Mouse (Mus musculus): ENCODE data around the gene Unc119.

The Unc119 gene

GRCm38 (mm10) chr11:78343381-78344327, at the start of gene Unc119:
Gene Unc119, plus strand, starts transcription at chr11:78343482.
- DNase-seq (ENCODE audit: low spot score), result peak; percentile 93

GRCm38 (mm10) chr11:78294585-78294984, 48.7 kb upstream of the Unc119 start:
- no peak for DNase-seq (ENCODE audit: low spot score)

GRCm38 (mm10) chr11:78300917-78301316, 42.4 kb upstream of the Unc119 start:
- no peak for DNase-seq (ENCODE audit: low spot score)

GRCm38 (mm10) chr11:78301357-78302084, 41.8 kb upstream of the Unc119 start, which contains the start of gene Spag5:
Gene Spag5, plus strand, starts transcription at chr11:78301529.
- DNase-seq (ENCODE audit: low spot score), result peak; percentile 92

GRCm38 (mm10) chr11:78305272-78305671, 38.0 kb upstream of the Unc119 start:
- DNase-seq (ENCODE audit: low spot score), result no peak

GRCm38 (mm10) chr11:78310861-78311511, 32.3 kb upstream of the Unc119 start:
- DNase-seq (ENCODE audit: low spot score), result no peak

- no peak for DNase-seq (ENCODE audit: low spot score)
Measured at GRCm38 (mm10) chr11:78313662-78314061, 29.6 kb upstream of the Unc119 start.

- DNase-seq (ENCODE audit: low spot score), result no peak
Measured at GRCm38 (mm10) chr11:78318411-78318810, 24.9 kb upstream of the Unc119 start.

- no peak for DNase-seq (ENCODE audit: low spot score)
Measured at GRCm38 (mm10) chr11:78322076-78322831, 21.0 kb upstream of the Unc119 start.

GRCm38 (mm10) chr11:78322860-78323259, 20.4 kb upstream of the Unc119 start, which contains the start of gene Aldoc:
Gene Aldoc, plus strand, starts transcription at chr11:78322968.
- peak; percentile 85 for DNase-seq (ENCODE audit: low spot score)

GRCm38 (mm10) chr11:78324000-78324785, 19.1 kb upstream of the Unc119 start:
- no peak for DNase-seq (ENCODE audit: low spot score)

GRCm38 (mm10) chr11:78324965-78325364, 18.3 kb upstream of the Unc119 start:
- DNase-seq (ENCODE audit: low spot score), result no peak

GRCm38 (mm10) chr11:78327215-78327614, 16.1 kb upstream of the Unc119 start:
- no peak for DNase-seq (ENCODE audit: low spot score)

- DNase-seq (ENCODE audit: low spot score), result peak; percentile 98
Measured at GRCm38 (mm10) chr11:78327634-78328511, 15.4 kb upstream of the Unc119 start, which contains the start of gene Pigs. Gene Pigs, plus strand, starts transcription at chr11:78328415.

- DNase-seq (ENCODE audit: low spot score), result no peak
Measured at GRCm38 (mm10) chr11:78328512-78329056, 14.7 kb upstream of the Unc119 start.

GRCm38 (mm10) chr11:78332676-78333075, 10.6 kb upstream of the Unc119 start:
- no peak for DNase-seq (ENCODE audit: low spot score)

- DNase-seq (ENCODE audit: low spot score), result no peak
Measured at GRCm38 (mm10) chr11:78333992-78334391, 9.3 kb upstream of the Unc119 start.

GRCm38 (mm10) chr11:78337040-78337439, 6.2 kb upstream of the Unc119 start:
- no peak for DNase-seq (ENCODE audit: low spot score)

GRCm38 (mm10) chr11:78341702-78342101, 1.6 kb upstream of the Unc119 start:
- DNase-seq (ENCODE audit: low spot score), result no peak
